Mouse (Mus musculus) heart, adult 2 months (tissue): ENCODE measurements around the gene Usp18.

Experiments used
- CTCF ChIP-seq: fragments of 200-600 bp; IDR thresholded peaks from 2 replicates; pipeline ENCODE4 v1.8.1; 2022; ENCODE audit warnings: antibody characterized with exemption, mild to moderate bottlenecking, moderate library complexity
- POLR2A ChIP-seq: fragments of 200-500 bp; IDR thresholded peaks from 2 replicates; pipeline ENCODE4 v1.6.1; 2011; ENCODE audit warnings: mild to moderate bottlenecking, low read depth, low read length, control low read depth; ENCODE audit not compliant: insufficient read depth

DNA sequence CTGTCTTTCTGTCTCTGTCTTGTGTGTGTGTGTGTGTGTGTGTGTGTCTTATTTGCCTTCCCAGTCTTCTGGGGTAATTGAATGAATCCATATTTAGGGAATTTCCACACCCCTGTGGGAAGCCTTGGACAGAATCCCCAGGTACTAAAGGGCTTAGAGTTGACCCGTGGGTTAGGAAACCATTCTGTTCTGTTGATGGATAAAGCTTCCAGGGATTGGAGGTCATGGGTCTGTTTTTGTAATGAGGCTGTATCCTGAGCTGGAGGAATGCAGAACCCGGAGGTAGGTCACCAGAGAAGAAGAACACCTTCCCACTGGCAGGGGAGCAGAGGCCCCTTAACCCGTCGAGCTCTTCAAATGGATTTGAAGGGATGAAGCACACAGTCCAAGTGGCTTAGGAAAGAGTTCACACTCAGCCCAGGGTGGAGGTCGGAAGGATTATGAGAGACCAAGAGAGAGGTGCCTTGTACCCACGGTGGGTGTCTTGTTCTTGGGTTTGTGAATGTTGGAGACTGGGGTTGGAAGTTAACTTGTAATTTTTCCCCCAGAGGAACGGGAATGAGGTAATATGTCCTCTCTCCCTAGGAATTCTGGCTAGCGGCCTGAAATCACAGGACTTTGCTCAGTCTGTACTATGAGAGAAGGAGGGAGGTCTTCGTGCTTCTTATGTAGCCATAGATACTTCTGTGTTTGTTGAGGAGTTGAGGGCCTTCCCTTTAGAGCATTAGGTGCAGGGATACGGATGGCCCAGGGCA is 57.9 kb downstream of the Usp18 start:
- TF ChIP-seq CTCF (no peak), POLR2A (no peak)
